Mouse (Mus musculus): ENCODE results near the gene Gata3. TPM values are rescaled to one million over a fixed set of nuclear protein-coding genes. Genes with fewer than 3 reads are reported as not detected.

Gata3 gene
- polyA plus RNA-seq, 1 experiment: 1.3 TPM

- peak; percentile 44 to 46 for DNase-seq
- Histone ChIP-seq H3K4me3 (replicated peaks; ENCODE audit: insufficient read depth, low read depth, low read length) (peak overlapping the region; percentile 11), H3K4me1 (ENCODE audit: control insufficient read depth, insufficient read depth, low read length) (no peaks in the 10 kb centered on the region; the same call in 1 of the 2 replicates), H3K27me3 (ENCODE audit: control insufficient read depth, insufficient read depth, low read length) (peaks cover 33% of the 10 kb centered on the region), H3K27ac (ENCODE audit: insufficient read depth, low read length) (no peak overlapping the region)
- WGBS: under 1% methylated on average over 21 of the region's 21 CpGs
- TF ChIP-seq POLR2A (IDR thresholded peaks at IDR 0.05; ENCODE audit: borderline replicate concordance, insufficient read depth, low read length): no peak
- peak; percentile 46; the same call in 1 of the 2 replicates for TF ChIP-seq CTCF (IDR thresholded peaks at IDR 0.05; ENCODE audit: borderline replicate concordance, insufficient read depth, low read depth, low read length)
Measured at GRCm38 (mm10) chr2:9879493-9879892, 10.3 kb downstream of the Gata3 start.

GRCm38 (mm10) chr2:9879092-9879491 lies 10.7 kb downstream of the Gata3 start:
- TF ChIP-seq CTCF (IDR thresholded peaks at IDR 0.05; ENCODE audit: borderline replicate concordance, insufficient read depth, low read depth, low read length) (no peak), POLR2A (IDR thresholded peaks at IDR 0.05; ENCODE audit: borderline replicate concordance, insufficient read depth, low read length) (no peak)
- Histone ChIP-seq H3K27me3 (ENCODE audit: control insufficient read depth, insufficient read depth, low read length) (peaks cover 30% of the 10 kb centered on the region), H3K4me1 (ENCODE audit: control insufficient read depth, insufficient read depth, low read length) (no peaks in the 10 kb centered on the region; the same call in 1 of the 2 replicates), H3K27ac (ENCODE audit: insufficient read depth, low read length) (no peak overlapping the region), H3K4me3 (replicated peaks; ENCODE audit: insufficient read depth, low read depth, low read length) (peak overlapping the region; percentile 11)
- DNase-seq: peak in 1 of 2 experiments; percentile 36
- WGBS: under 1% methylated on average over 22 of the region's 22 CpGs

GRCm38 (mm10) chr2:9878564-9879081 lies 11.2 kb downstream of the Gata3 start:
- H3K4me1 ChIP-seq (ENCODE audit: control insufficient read depth, insufficient read depth, low read length): no peaks in the 10 kb centered on the region; the same call in 1 of the 2 replicates
- 2% methylated on average over 29 of the region's 33 CpGs for WGBS
- peaks cover 27% of the 10 kb centered on the region for H3K27me3 ChIP-seq (ENCODE audit: control insufficient read depth, insufficient read depth, low read length)
- no peak for TF ChIP-seq CTCF (IDR thresholded peaks at IDR 0.05; ENCODE audit: borderline replicate concordance, insufficient read depth, low read depth, low read length)
- no peak for TF ChIP-seq POLR2A (IDR thresholded peaks at IDR 0.05; ENCODE audit: borderline replicate concordance, insufficient read depth, low read length)
- peak overlapping the region; percentile 0 for H3K4me3 ChIP-seq (replicated peaks; ENCODE audit: insufficient read depth, low read depth, low read length)
- no peak overlapping the region for H3K27ac ChIP-seq (ENCODE audit: insufficient read depth, low read length)
- no peak for DNase-seq

GRCm38 (mm10) chr2:9877966-9878563 lies 11.8 kb downstream of the Gata3 start:
- H3K4me3 ChIP-seq (replicated peaks; ENCODE audit: insufficient read depth, low read depth, low read length): no peak overlapping the region
- peaks cover 23% of the 10 kb centered on the region for H3K27me3 ChIP-seq (ENCODE audit: control insufficient read depth, insufficient read depth, low read length)
- no peak overlapping the region for H3K27ac ChIP-seq (ENCODE audit: insufficient read depth, low read length)
- no peaks in the 10 kb centered on the region; the same call in 1 of the 2 replicates for H3K4me1 ChIP-seq (ENCODE audit: control insufficient read depth, insufficient read depth, low read length)
- TF ChIP-seq CTCF (IDR thresholded peaks at IDR 0.05; ENCODE audit: borderline replicate concordance, insufficient read depth, low read depth, low read length) (no peak), POLR2A (IDR thresholded peaks at IDR 0.05; ENCODE audit: borderline replicate concordance, insufficient read depth, low read length) (no peak)
- 3% methylated on average over 19 of the region's 19 CpGs for WGBS
- DNase-seq: no peak

- H3K27me3 ChIP-seq (ENCODE audit: control insufficient read depth, insufficient read depth, low read length): peaks cover 16% of the 10 kb centered on the region
- H3K4me1 ChIP-seq (ENCODE audit: control insufficient read depth, insufficient read depth, low read length): no peaks in the 10 kb centered on the region; the same call in 1 of the 2 replicates
- no peak overlapping the region for H3K27ac ChIP-seq (ENCODE audit: insufficient read depth, low read length)
- WGBS: 2% methylated on average over 35 of the region's 35 CpGs
- peak in 1 of 2 experiments; percentile 34 for DNase-seq
- TF ChIP-seq CTCF (IDR thresholded peaks at IDR 0.05; ENCODE audit: borderline replicate concordance, insufficient read depth, low read depth, low read length): no peak
- no peak for TF ChIP-seq POLR2A (IDR thresholded peaks at IDR 0.05; ENCODE audit: borderline replicate concordance, insufficient read depth, low read length)
- H3K4me3 ChIP-seq (replicated peaks; ENCODE audit: insufficient read depth, low read depth, low read length): no peak overlapping the region
Measured at GRCm38 (mm10) chr2:9877326-9877690, 12.5 kb downstream of the Gata3 start.

GRCm38 (mm10) chr2:9876621-9877325 lies 13.1 kb downstream of the Gata3 start:
- H3K27me3 ChIP-seq (ENCODE audit: control insufficient read depth, insufficient read depth, low read length): peaks cover 12% of the 10 kb centered on the region; the same call in 1 of the 2 replicates
- WGBS: 26% methylated on average over 31 of the region's 31 CpGs
- TF ChIP-seq POLR2A (IDR thresholded peaks at IDR 0.05; ENCODE audit: borderline replicate concordance, insufficient read depth, low read length): no peak
- TF ChIP-seq CTCF (IDR thresholded peaks at IDR 0.05; ENCODE audit: borderline replicate concordance, insufficient read depth, low read depth, low read length): no peak
- no peak overlapping the region for H3K27ac ChIP-seq (ENCODE audit: insufficient read depth, low read length)
- no peak for DNase-seq
- H3K4me3 ChIP-seq (replicated peaks; ENCODE audit: insufficient read depth, low read depth, low read length): no peak overlapping the region
- no peaks in the 10 kb centered on the region; the same call in 1 of the 2 replicates for H3K4me1 ChIP-seq (ENCODE audit: control insufficient read depth, insufficient read depth, low read length)

GRCm38 (mm10) chr2:9875676-9876357 lies 14.0 kb downstream of the Gata3 start:
- TF ChIP-seq POLR2A (IDR thresholded peaks at IDR 0.05; ENCODE audit: borderline replicate concordance, insufficient read depth, low read length) (no peak), CTCF (IDR thresholded peaks at IDR 0.05; ENCODE audit: borderline replicate concordance, insufficient read depth, low read depth, low read length) (no peak)
- Histone ChIP-seq H3K4me1 (ENCODE audit: control insufficient read depth, insufficient read depth, low read length) (no peaks in the 10 kb centered on the region; the same call in 1 of the 2 replicates), H3K27me3 (ENCODE audit: control insufficient read depth, insufficient read depth, low read length) (peaks cover 8% of the 10 kb centered on the region; the same call in 1 of the 2 replicates), H3K4me3 (replicated peaks; ENCODE audit: insufficient read depth, low read depth, low read length) (no peak overlapping the region), H3K27ac (ENCODE audit: insufficient read depth, low read length) (no peak overlapping the region)
- DNase-seq: no peak
- 76% methylated on average over 12 of the region's 12 CpGs for WGBS

All from cerebellum, adult 2 months (tissue).